Mouse (Mus musculus) thymus, adult 18-20 months (tissue): ENCODE data around the gene Spem2.

ENCODE experiments used
- DNase-seq, 2 experiments: peaks; one replicate each; pipeline ENCODE4 v3.0.0; 2022; ENCODE audit warnings: mixed read lengths in 2 of 2

Gene Spem2

DNA sequence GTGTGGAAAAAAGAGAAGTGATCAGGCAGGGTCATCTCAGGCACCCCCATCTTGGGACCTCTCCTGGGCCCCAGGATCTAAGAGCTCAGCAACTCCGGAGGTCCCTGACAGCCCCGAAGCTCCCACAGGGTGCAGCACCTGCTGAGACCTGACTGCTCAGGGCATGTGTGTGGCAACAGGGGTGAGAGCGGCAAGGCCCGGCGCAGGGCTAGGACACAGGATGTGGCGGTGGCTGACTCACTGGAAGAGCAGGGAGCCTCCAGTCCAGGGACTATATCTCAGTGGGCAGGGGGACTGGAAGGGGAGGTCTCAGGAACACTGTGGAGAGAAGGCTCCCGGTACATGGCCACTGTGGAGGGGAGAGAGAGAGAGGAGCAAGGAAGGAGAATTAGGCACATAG is 20.3 kb downstream of the Spem2 start:
- no peak for DNase-seq

DNA sequence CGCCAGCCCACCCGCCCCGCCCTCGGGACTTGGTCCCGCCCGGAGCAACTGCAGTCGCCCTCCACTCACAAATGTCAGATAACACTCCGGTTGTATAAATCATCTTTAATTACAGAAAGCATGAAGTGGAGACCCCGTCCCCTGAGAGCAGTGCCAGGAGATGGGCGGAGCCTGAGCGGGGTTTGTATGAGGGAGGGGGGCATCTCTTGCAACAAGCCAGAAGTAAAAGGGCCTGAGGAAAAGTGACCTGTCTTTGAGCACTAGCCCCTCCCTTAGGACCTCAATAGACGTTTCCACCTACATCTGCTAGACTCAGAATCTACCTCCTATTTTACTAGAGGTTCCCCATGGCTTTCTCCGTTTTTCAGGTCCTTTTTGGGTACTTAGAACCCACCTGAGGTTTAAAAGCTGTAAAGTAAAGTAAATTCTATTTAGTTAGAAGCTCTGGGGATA is 22.3 kb downstream of the Spem2 start:
- no peak for DNase-seq

DNA sequence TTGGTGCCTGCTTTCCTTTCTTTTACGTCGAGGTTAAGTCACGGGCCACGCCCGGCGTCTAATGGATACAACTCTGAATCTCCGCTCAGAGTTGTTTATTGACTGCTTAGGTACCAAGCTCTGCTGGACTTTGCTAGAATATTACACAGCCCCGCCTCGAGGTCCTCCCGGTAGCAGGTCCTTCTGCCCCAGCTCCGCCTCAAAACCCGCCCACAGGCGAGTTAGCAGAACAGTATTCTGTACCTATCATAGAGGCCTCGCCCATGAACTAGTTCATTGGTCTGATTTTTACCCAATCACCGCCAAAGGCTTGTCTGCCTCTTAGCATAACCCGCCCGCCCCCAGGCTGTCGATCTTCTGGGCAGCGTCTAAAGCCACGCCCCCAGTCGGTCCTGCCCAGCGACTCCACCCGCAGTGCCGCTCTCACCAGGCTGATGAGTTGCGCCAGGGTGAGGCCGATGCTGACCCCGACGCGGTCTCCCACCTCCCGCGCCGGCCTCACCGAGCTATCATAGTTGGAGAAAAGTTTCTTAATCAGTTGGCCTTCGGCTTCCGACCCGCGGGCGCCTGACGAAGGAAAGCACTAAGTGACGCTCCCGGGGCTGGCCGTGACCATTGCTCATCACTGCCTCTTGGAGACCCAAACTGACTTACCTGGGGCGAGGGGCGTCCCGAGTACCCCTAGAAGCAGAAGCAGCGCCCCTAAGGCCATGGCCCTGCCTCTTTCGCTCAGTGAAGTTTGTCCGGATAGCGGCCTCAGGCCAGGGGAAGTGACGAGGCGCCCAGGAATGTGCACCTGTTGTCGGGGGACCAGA is 22.9 kb downstream of the Spem2 start, which contains the start of gene Chrnb1:
TSS of gene Chrnb1 (minus strand) at position 776 of the 815 bp plus-strand sequence.
- DNase-seq, result peak; percentile 92 to 95

DNA sequence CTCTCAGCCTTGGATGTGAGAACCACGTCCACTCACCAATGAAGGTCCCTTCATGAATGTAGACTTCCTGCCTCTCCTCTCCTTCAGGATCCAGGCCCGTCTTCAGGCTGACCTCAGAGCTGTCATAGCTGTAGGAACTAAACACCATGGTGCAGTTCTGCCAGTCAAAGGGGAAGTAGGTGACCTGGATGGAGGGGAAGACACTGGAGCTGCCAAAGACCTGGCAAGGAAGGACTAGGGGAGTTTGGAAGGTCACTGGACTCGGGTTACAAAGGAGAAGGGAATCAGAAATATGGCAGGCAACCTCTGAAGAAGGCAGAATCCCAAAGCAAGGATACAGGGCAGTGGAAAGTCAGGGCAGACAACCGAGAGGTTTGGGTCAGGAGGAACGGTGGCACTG is 24.8 kb downstream of the Spem2 start:
- DNase-seq, result no peak

DNA sequence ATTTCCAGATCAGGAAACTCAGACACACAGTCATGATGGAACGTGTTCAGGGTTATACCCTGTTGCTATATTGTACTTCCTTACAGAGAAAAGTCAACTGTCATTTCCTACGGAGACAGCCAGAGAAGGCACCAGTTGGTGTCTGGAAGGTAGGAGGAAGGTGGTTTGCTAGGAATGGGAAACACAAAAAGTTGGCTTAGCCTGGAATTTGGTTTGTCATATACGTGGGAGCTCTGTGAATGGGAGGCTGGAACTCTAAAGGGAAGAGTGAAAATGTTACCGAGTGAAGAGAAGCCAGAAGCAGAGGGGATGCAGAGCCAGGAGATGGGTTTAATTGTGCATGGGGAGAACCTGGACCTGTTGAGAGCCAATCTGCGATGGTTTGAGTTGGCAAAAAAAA is 26.8 kb downstream of the Spem2 start:
- no peak for DNase-seq

DNA sequence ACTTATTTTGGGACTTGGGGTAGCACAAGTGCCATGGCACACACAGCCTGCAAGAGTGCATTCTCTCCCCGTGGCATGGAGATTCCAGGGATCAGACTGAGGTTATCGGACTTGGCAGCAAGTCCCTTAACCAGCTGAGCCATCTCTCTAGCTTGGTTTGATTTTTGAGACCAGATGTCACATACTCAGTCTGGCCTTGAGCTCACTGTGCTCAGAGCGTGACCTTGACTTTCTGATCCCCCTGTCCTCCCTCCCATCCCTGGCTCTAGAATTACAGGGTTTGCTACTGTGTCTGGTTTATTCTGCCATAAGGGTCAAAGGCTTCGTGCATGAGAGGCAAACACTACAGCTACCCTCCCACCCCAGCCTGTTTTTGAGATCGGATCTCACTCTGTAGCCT is 28.8 kb downstream of the Spem2 start:
- DNase-seq, result no peak

DNA sequence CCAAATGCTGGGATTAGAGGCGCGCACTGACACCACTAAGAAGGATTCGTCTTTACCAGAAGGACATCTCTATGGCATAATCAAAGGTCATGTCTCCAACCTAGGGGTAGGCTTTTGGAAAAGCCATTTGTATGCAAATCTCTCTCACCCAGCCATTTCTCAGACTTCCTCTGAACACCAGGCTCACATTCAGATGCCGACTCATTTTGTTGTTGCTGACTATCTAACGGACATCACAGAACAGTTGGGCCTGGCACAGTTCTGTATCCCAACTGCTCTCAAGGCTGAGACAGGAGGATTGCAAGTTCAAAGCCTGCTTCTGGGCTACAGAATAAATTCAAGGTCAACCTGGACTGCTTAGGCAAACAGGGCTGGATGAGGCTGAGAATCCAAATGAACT is 31.0 kb downstream of the Spem2 start:
- DNase-seq, result no peak

DNA sequence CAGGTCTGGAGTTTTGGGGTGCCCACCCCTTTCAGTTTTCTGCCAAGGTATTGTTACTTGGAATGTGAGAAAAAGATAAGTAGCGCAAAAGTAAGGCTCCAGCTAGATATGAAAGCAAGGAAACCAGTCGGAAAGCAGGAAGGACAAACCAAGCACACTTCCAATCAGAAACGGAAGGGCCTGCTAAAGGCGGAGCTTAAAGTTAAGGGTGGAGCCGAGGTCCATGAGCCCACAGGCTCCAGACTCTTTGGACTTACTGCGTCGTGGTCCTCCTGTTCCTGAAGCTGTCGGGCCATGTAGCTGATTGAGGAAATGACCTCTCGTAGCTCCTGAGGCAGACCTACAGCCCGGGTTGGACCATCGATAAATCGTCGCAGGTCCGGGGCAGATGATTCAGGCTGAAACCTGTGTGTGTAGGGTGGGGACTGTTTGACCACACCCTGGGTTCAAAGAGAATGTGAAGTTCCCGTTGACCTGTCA is 33.4 kb downstream of the Spem2 start:
- DNase-seq, result no peak

DNA sequence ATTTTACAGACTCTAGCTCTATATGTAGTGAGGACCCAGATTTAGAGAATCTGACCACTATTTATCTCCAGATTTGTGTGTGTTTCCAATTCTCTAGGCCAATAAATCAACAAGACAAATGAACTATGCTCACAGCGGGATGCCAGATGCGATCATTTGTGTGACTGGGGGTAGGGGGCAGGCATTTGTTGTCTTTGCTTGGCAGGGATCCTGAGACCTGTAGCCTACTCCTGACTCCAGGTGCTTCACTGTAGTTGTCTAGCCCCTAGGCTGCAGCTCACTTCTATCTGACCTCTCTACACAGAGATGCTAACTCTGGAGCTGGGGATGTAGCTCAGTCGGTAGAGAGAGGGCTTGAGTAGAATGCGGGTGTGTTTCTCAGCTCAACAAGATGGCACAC is 36.4 kb downstream of the Spem2 start:
- DNase-seq, result no peak

DNA sequence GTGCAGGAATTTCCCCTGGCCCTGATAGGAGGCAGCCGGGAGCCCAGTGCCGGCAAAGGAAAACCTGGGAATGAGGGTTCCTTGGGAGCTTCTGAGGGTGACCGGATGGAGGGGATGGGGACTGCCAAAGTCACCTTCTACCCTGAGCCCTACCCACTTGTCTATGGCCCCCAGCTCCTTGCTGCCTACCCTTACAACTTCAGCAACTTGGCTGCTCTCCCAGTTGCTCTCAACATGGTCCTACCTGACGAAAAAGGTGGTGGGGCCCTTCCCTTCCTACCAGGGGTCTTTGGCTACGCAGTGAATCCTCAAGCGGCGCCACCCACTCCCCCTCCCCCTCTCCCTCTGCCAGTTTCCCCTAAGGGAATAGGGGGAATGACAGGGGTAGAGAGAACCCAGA is 39.3 kb downstream of the Spem2 start:
- no peak for DNase-seq

DNA sequence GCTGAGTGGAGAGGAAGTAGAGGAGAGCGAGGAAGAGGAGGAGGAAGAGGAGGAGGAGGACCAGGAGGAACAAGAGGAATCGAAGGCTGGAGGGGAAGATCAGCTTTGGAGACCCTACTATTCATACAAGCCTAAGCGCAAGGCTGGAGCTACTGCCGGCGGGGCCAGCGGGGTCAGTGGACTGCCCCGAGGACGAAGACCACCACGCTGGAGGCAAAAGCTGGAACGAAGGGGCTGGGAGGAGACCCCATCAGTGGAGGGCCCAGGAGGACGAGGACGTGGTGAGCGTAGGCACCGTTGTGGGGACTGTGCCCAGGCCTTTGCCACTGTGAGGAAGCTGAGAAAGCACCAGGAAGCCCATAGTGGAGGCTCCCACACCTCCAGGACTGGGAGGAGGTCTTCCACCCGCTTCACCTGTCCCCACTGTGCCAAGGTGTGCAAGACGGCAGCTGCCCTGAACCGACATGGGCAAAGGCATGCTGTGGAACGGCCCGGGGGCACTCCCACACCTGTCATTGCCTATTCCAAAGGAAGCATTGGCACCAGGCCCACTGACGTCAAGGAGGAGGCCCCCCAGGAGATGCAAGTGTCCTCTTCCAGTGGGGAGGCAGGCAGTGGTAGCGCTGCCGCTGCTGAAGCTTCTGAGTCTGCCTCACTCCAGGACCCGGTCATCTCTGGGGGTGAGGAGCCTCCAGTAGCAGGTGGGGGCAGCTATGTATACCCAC is 39.8 kb downstream of the Spem2 start:
- no peak for DNase-seq

DNA sequence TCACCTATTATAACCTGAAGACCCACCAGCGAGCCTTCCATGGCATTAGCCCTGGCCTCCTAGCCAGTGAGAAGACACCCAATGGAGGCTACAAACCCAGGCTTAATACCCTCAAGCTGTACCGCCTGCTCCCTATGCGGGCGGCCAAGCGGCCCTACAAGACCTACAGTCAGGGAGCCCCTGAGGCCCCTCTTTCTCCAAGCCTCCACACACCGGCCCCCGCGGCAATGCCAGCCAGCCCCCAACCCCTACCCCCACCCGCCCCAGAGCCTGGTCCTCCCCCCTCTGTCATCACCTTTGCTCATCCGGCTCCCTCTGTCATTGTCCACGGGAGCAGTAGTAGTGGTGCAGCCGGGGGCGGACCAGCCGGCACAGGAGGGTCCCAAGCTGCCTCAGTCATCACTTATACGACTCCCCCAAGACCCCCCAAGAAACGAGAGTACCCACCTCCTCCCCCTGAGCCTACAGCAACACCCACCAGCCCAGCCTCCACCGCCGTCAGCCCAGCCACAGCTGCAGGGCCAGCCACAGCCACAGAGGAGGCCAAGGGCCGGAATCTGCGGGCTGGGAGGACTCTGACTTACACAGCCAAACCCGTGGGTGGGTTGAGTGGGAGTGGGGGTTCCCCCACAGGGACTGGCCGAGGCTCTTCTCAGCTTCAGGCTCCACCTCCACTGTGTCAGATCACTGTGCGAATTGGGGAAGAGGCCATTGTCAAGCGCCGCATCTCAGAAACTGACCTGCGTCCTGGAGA is 40.6 kb downstream of the Spem2 start:
- no peak for DNase-seq

DNA sequence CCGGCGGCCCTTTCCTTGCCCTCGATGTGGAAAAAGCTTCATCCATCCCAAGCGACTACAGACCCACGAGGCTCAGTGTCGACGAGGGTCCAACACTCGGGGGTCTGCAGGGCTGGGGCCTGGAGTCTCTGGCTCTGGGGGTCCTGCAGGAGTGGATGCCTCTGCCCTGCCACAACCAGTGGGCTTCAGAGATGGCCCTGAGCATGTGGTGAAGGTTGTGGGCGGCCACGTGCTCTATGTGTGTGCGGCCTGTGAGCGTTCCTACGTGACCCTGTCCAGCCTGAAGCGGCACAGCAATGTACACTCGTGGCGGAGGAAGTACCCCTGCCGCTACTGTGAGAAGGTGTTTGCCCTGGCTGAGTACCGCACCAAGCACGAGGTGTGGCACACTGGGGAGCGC is 41.8 kb downstream of the Spem2 start:
- DNase-seq, result no peak

DNA sequence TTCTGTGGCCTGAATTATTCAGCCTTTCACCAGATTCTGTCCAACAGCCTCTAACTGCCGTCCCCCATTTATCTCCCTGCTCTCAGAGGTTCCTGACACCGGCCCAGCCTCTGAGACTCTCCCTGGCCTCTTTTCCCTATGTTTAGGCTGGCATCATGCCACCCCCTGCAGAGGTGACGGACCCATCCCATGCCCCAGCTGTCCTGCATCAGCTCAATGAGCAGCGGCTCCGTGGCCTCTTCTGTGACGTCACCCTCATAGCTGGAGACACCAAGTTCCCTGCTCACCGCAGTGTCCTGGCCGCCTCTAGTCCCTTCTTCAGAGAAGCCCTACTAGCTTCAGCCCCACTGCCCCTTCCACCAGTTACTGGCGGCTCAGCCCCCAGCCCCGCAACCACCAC is 42.5 kb downstream of the Spem2 start:
- no peak for DNase-seq

DNA sequence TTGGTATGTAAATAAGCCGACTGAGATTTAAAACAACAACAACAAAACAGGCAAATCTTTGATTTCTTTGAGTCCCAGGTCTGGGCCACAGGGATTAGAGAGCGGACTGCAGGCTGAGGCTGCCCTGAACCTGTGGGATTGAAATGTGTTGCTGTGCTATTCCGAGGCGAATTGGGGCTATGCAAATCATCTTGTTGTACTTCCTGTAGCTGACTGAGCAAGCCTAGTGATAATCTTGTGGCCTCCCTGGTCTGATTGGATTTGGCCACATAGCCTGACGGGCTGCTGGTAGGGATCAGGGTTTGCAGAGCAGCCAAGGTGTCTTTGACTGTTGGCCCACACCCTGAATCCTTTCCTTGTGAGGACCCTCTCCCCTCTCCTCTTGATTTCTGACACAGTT is 43.3 kb downstream of the Spem2 start:
- DNase-seq, result no peak

DNA sequence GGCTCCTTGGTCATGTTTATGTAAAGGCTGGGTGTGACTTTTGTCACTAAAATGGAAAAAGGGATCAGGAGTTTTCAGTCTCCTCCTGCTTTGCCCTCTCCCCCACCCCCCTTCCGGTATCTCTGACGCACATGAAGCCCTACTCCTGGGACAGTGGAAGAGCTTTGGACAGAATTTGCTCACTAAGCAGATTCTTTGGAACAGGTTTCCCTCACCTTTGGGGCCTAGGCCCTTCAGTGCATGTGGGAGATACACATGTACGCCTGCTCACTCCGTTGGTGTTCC is 50.7 kb downstream of the Spem2 start:
- no peak for DNase-seq

DNA sequence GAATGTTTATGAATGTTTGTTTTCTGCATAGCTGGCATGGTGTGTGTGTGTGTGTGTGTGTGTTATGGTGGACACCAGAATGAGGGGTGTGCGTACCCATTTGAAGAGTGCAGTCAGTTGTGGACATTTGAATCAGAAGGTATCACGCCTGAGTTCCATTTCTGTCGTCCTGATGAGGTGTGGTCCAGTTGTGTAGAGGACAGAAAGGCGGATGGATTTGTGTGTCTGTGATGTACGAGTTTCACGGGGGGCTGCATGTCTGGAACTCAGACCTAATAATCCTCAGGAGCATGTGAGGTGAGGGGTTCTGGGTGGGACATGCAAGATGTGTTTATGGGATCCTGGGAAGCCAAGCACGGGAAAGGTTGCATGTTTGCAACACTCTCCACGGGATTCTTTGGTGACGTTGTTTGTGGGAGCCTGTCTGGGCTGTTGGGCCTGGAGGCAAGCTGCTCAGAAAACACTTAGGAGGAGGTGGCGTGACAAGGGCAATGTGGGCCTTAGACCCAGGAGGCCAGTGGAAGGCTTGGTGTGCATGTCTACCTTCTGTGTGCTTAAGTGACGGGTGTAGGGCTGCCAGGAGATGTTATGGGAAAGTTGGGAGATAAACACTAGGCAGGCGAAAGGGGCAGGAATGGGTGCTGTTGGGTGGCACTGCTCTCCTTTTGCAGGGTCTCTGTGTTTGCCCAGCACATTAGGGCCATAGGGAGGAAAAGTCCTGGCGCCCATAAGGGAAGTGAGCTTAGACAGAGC is 51.2 kb downstream of the Spem2 start:
- no peak for DNase-seq
